Mouse (Mus musculus): ENCODE measurements around the gene Bok. TPM values are rescaled to one million over a fixed set of nuclear protein-coding genes. Genes with fewer than 3 reads are reported as not detected.
A peak's percentile ranks its signal among the peaks of the same experiment; 100 is the strongest.

The Bok gene
- polyA plus RNA-seq, 1 experiment from 2014 or later = 104 TPM

DNA sequence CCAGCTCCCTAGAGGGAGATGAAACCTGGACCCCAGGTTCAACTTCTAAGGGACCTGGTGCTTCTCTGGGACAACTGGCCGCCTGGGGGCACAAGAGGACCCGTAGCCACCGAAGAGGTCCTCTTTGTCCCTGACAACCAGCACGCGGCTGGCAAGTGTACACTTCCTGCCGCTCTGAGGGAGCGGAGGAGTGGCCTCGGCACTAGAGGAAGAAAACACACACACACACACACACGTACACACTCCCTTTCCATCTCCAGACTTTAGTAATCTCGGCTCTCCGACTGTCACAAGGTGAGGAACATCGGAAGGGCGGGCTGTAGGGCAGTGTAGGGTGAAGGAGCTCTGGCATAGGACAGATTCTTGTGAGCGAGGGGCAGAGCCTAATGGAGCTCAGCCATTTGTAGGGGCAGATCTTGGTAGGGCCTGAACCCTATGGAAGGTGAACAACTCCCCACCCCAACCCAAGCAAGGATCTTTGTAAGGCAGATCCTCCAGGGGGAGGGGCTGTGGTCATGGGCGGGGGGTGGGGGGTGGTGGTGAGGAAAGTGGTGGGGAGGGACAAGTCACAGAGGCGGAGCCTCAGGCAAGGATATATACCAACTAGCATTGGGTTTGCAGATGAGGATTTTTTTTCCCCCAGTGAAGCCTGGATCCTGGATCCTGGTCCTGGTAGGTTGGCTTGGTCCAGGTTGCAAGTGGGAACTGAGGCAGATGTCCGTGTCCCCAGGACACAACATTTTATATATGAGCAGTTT lies 16.5 kb upstream of the Bok start:
- Histone ChIP-seq H3K9ac (peak overlapping the region; percentile 35), H3K4me3 (peak overlapping the region; percentile 35), H3K27me3 (replicated peaks) (no peaks in the 10 kb centered on the region), H3K36me3 (replicated peaks) (no peaks in the 10 kb centered on the region), H3K4me1 (0 out of 2 replicates have a peak, but pooled peaks cover 5% of the 10 kb centered on the region), H3K27ac (peak overlapping the region; percentile 66), H3K4me2 (peak overlapping the region; percentile 53), H3K9me3 (no peaks in the 10 kb centered on the region)
- peak; percentile 87 for ATAC-seq (replicated peaks)
- 7% methylated on average over 17 of the region's 17 CpGs for WGBS

DNA sequence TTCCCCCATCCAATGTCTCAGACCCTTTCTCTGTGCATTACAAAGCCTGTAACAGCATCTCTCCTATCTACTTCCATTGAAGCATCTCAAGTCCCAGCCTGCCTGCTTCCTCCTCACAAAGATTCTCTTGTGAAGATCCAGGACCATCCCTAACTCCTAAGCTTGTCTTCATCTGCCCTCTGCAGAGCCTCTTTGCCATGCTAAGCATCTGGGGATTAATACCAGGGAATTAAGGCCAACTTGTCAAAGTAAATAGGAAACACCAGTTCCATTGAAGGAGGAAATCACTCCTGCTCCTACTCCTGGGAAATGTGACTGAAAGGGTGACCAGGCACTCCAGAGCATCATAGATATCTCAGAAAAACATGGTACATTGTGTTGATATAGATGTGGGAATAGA lies 15.5 kb upstream of the Bok start:
- H3K4me1 ChIP-seq = 0 out of 2 replicates have a peak, but pooled peaks cover 5% of the 10 kb centered on the region
- H3K9ac ChIP-seq = no peak overlapping the region
- no peak overlapping the region for H3K27ac ChIP-seq
- ATAC-seq (replicated peaks) = no peak
- no peaks in the 10 kb centered on the region for H3K27me3 ChIP-seq (replicated peaks)
- no peak overlapping the region for H3K4me2 ChIP-seq
- H3K4me3 ChIP-seq = no peak overlapping the region
- no peaks in the 10 kb centered on the region for H3K9me3 ChIP-seq
- H3K36me3 ChIP-seq (replicated peaks) = no peaks in the 10 kb centered on the region

DNA sequence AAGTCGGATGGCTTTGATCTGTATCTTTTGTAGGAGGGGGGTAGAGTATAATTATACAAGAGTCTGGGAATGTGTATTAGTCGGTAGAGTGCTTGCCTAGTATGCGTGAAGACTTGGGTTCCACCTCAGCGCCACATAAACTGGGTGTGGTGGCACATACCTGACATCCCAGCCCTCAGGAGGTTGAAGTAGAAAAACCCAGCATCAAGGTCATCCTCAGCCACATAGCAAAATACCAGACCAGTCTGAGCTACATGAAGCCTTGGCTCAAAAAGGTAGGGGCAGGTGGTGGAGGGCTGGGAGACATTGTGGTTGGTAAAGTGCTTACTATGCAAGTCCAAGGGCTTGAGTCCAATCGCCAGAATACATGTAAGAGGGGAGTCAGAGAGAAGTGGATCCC lies 12.8 kb upstream of the Bok start:
- H3K4me3 ChIP-seq = no peak overlapping the region
- no peaks in the 10 kb centered on the region for H3K36me3 ChIP-seq (replicated peaks)
- H3K27me3 ChIP-seq (replicated peaks) = no peaks in the 10 kb centered on the region
- no peak overlapping the region for H3K27ac ChIP-seq
- H3K4me2 ChIP-seq = no peak overlapping the region
- 0 out of 2 replicates have a peak, but pooled peaks cover 5% of the 10 kb centered on the region for H3K4me1 ChIP-seq
- no peaks in the 10 kb centered on the region for H3K9me3 ChIP-seq
- no peak overlapping the region for H3K9ac ChIP-seq
- 89% methylated on average over 5 of the region's 5 CpGs for WGBS
- no peak for ATAC-seq (replicated peaks)

DNA sequence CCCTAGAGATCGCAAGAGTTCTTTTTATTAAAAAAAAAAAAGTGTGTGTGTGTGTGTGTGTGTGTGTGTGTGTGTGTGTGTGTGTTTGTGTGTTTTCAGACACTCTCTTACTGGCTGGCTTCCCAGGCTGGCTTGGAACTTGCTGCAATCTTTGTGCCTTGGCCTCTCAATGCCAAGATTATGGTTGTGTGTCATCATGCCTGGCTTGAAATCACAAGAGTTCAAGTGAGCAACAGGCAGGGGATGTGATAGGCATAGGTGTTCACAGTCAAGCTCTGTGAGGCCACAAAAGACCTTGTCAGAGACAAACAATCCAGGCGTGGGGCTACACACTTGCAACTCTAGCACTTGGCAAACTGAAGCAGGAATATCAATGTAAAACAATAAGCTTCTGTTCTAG lies 7.1 kb upstream of the Bok start:
- no peaks in the 10 kb centered on the region for H3K4me1 ChIP-seq
- H3K36me3 ChIP-seq (replicated peaks) = no peaks in the 10 kb centered on the region
- no peak overlapping the region for H3K4me2 ChIP-seq
- no peak overlapping the region for H3K27ac ChIP-seq
- H3K9ac ChIP-seq = no peak overlapping the region
- 81% methylated on average over 2 of the region's 2 CpGs for WGBS
- H3K27me3 ChIP-seq (replicated peaks) = no peaks in the 10 kb centered on the region
- no peak for ATAC-seq (replicated peaks)
- no peaks in the 10 kb centered on the region for H3K9me3 ChIP-seq
- H3K4me3 ChIP-seq = no peak overlapping the region

DNA sequence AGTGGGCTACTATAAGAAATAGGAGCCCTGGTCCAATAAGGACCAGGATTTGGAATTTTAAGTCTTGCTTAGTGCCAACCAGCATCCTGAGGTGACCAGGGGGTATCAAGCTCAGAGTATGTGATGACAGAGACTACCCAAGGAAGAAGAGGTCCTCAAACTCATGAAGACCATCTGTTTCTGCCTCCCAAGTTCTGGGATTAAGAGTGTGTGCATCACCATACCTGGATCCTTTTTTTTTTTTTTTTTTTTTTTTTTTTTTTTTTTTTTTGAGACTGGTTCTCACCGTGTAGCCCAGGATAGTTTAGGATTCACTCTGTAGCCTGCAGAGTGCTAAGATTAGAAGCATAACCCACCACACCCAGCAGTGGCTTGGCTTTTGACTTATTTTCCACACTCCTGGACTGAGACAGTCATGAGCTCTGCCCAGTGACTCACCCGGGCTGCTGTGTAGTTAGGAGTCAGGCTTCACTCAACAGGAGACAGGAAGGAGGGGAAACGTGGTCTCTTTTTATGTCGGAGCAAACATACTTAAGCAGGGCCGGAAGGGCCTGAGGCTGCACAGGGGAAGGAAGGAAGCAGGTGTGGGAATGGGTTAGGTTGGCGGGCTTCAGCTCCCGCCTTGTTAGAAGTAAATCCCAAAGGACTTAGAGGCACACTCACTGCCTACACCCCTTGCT lies 5.4 kb upstream of the Bok start:
- 79% methylated on average over 7 of the region's 7 CpGs for WGBS
- ATAC-seq (replicated peaks) = no peak

DNA sequence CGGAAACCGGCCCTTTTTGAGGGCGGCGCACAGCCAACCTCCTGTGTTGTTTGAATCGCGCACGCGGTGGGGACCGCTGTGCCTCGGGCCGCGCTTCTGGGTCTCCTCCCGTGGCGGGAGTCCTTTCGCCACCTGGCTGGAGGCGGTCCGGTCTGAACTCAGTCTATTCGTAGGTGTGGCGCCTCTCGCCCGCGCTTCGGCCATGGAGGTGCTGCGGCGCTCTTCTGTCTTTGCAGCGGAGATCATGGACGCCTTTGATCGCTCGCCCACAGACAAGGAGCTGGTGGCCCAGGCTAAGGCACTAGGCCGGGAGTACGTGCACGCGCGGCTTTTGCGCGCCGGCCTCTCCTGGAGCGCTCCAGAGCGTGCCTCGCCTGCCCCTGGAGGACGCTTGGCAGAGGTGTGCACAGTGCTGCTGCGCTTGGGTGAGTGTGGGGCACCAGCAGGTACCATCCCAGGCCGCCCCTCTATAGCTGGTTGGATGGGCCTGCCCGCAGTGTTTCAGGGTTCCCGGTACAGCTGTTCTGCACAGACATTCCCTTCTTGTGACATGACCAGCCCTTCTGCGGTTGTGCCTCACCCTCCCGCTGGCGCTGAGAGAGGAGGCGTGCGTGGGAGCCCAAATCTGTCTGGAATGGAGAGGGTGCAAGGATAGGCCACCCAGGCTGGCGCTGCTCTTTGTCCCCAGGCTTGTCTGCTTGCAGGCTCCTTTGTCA lies 943 bp downstream of the Bok start:
- Histone ChIP-seq H3K27me3 (replicated peaks) (0 out of 2 replicates have a peak, but pooled peaks cover 3% of the 10 kb centered on the region), H3K9ac (peak overlapping the region; percentile 52), H3K27ac (peak overlapping the region; percentile 77), H3K4me1 (peaks cover 21% of the 10 kb centered on the region), H3K9me3 (no peaks in the 10 kb centered on the region), H3K36me3 (replicated peaks) (no peaks in the 10 kb centered on the region), H3K4me2 (peak overlapping the region; percentile 64), H3K4me3 (peak overlapping the region; percentile 67)
- ATAC-seq (replicated peaks) = peak; percentile 94
- WGBS = 2% methylated on average over 51 of the region's 51 CpGs

More for the DNA sequence above, 5.4 kb upstream of the Bok start:
- Histone ChIP-seq H3K4me2 (no peak overlapping the region), H3K36me3 (replicated peaks) (no peaks in the 10 kb centered on the region), H3K27me3 (replicated peaks) (0 out of 2 replicates have a peak, but pooled peaks cover 3% of the 10 kb centered on the region), H3K4me3 (no peak overlapping the region), H3K27ac (no peak overlapping the region), H3K9me3 (no peaks in the 10 kb centered on the region), H3K4me1 (no peaks in the 10 kb centered on the region; the same call in 1 of the 2 replicates), H3K9ac (no peak overlapping the region)

DNA sequence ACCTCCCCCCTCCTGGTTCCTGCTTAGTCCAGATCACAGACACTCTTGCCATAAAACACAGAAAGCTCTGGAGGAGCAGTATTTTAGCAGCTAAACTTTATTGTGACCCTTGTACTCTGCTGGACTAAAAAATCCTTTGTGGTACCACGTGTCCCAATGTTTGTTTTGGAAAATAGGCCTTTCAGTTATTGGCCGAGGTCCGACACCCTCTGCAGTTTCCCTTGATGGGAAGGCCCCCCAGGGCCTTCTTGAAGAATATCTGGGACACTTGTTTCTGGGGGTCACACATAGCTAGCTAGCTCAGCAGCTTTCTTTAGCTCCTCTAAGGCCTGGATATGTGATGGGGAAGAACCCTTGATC lies 1.5 kb downstream of the Bok start:
- H3K4me2 ChIP-seq = peak overlapping the region; percentile 64
- ATAC-seq (replicated peaks) = no peak
- WGBS = 35% methylated on average over 3 of the region's 3 CpGs
- H3K9me3 ChIP-seq = no peaks in the 10 kb centered on the region
- H3K27me3 ChIP-seq (replicated peaks) = 0 out of 2 replicates have a peak, but pooled peaks cover 3% of the 10 kb centered on the region
- H3K4me1 ChIP-seq = peaks cover 21% of the 10 kb centered on the region
- peak overlapping the region; percentile 77 for H3K27ac ChIP-seq
- peak overlapping the region; percentile 67 for H3K4me3 ChIP-seq
- no peaks in the 10 kb centered on the region for H3K36me3 ChIP-seq (replicated peaks)
- peak overlapping the region; percentile 52 for H3K9ac ChIP-seq

DNA sequence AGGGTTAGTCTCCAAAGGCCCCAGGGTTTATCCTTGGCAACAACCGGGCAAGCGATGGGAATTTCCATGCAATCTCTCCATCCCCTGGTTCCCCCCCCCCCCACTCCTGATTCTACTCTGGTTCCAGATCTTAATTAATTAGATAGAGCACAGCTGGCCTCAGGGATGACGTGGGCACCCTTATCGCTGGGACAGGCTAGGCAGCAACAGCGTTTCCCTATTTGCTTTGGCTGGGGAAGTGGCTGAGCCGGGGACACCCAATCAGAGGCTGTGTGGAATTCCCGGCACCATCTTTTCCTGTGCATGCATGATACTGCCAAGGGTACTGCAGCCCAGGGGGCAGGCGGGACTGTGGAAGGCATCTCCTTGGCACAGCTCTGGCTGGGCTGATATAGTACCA lies 2.7 kb downstream of the Bok start:
- no peak overlapping the region for H3K27ac ChIP-seq
- no peak overlapping the region for H3K9ac ChIP-seq
- H3K27me3 ChIP-seq (replicated peaks) = 0 out of 2 replicates have a peak, but pooled peaks cover 3% of the 10 kb centered on the region
- no peak for ATAC-seq (replicated peaks)
- peak overlapping the region; percentile 64 for H3K4me2 ChIP-seq
- H3K9me3 ChIP-seq = no peaks in the 10 kb centered on the region
- WGBS = 72% methylated on average over 8 of the region's 8 CpGs
- H3K4me3 ChIP-seq = no peak overlapping the region
- peaks cover 21% of the 10 kb centered on the region for H3K4me1 ChIP-seq
- H3K36me3 ChIP-seq (replicated peaks) = no peaks in the 10 kb centered on the region

DNA sequence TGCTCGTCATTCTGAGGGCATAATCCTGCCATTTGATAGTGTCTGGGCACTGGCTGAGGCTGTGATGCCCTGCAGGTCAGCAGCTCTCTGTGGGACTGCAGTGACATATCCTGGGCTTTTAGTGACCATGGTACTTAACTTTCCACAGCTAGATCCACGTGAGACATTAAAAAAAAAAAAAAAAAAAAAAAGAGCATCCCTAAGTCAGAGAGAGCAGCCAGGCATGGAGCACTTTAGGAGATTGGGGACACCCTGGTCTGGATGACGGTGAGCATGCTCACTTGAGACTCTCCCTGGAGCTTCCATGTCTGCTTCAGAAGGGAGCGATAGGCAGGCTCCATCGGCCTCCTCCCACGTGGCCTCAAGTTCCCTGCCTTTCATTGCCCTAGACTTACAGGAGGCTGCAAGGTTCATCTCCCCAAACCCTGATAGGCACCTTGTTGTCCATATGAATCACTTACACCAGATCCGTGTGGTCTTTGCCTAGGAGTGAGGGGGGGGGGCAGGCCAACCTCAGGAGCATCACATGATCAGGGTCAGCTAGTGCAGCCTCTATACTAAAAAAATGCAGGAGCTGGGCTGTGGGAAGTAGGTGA lies 4.5 kb downstream of the Bok start:
- WGBS = 85% methylated on average over 7 of the region's 7 CpGs
- Histone ChIP-seq H3K27ac (no peak overlapping the region), H3K9ac (no peak overlapping the region), H3K27me3 (replicated peaks) (no peaks in the 10 kb centered on the region), H3K4me3 (no peak overlapping the region), H3K9me3 (no peaks in the 10 kb centered on the region), H3K4me2 (no peak overlapping the region), H3K36me3 (replicated peaks) (0 out of 2 replicates have a peak, but pooled peaks cover 2% of the 10 kb centered on the region), H3K4me1 (peaks cover 21% of the 10 kb centered on the region)
- ATAC-seq (replicated peaks) = no peak

DNA sequence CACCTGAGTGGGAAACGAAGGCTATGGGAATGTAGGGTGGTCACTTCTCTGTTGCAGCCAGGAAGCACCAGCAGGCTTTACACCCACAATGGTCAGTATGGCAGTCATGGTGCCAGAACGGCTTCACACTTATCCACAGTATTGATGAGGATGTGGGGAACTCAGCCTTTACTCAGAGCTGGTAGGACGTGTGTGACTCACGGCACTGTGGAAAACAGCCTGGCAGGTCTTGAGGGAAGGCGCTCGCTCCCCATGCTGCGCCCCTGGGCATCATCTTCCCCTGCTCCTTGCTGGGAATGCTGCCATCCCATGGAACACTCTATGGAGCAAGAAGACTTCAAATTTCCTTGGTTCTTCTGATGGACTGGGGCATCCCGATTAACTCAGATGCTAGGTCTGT lies 5.6 kb downstream of the Bok start:
- WGBS = 95% methylated on average over 8 of the region's 8 CpGs
- Histone ChIP-seq H3K9me3 (no peaks in the 10 kb centered on the region), H3K27me3 (replicated peaks) (no peaks in the 10 kb centered on the region), H3K27ac (no peak overlapping the region), H3K4me2 (no peak overlapping the region), H3K4me1 (peaks cover 17% of the 10 kb centered on the region), H3K36me3 (replicated peaks) (0 out of 2 replicates have a peak, but pooled peaks cover 3% of the 10 kb centered on the region), H3K4me3 (no peak overlapping the region), H3K9ac (no peak overlapping the region)
- ATAC-seq (replicated peaks) = no peak

DNA sequence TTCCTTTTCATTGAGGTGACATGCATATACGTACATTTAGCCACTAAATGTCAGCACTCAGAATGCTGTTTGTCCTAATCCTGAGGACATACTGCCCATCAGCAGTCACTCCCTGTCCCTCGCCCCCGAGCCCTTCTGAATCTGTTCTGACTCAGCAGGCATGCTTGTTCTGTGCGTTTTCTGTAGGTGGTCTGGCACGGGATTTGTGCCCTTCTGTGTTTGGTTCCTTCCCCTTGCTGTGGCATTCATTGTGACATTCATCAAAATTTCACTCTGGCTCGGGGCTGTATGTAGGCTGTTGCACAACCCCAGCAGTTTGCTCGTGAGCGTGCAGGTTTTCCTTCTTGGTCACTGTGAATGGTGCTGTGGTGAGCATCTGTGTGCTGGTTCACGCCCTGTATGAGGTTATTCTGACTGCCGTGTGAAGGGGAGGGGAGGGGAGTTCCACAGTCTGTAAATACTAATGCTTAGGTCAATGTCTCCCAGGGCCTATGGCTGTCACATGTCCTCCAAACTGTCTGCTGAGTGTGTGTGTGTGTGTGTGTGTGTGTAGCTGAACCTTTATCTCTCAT lies 6.4 kb downstream of the Bok start:
- no peak overlapping the region for H3K4me3 ChIP-seq
- no peak overlapping the region for H3K27ac ChIP-seq
- H3K4me2 ChIP-seq = no peak overlapping the region
- H3K36me3 ChIP-seq (replicated peaks) = 0 out of 2 replicates have a peak, but pooled peaks cover 3% of the 10 kb centered on the region
- ATAC-seq (replicated peaks) = no peak
- H3K9ac ChIP-seq = no peak overlapping the region
- no peaks in the 10 kb centered on the region for H3K27me3 ChIP-seq (replicated peaks)
- 74% methylated on average over 10 of the region's 10 CpGs for WGBS
- peaks cover 11% of the 10 kb centered on the region for H3K4me1 ChIP-seq
- H3K9me3 ChIP-seq = no peaks in the 10 kb centered on the region

DNA sequence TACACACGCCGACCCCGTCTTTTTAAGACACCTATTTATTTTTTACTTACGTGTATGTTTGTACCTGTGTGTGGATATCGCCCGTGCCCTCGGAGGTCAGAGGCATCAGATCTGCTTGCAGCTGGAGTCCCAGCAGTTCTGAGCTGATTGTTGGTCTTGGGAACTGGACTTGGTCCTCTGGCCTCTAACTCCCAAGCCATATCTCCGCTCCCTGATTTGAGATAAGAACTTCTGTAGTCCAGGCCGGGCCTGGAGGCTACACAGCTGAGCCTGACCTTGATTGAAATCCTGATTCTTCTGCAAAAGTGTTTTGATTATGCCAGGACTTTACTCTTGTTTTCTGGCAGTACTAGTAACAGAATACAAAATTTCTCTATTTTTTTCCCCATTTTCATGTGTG lies 7.3 kb downstream of the Bok start:
- no peak overlapping the region for H3K4me2 ChIP-seq
- 96% methylated on average over 9 of the region's 9 CpGs for WGBS
- H3K27ac ChIP-seq = no peak overlapping the region

More for the DNA sequence above, 7.3 kb downstream of the Bok start:
- Histone ChIP-seq H3K36me3 (replicated peaks) (0 out of 2 replicates have a peak, but pooled peaks cover 3% of the 10 kb centered on the region), H3K4me3 (no peak overlapping the region), H3K4me1 (peaks cover 4% of the 10 kb centered on the region), H3K27me3 (replicated peaks) (no peaks in the 10 kb centered on the region), H3K9ac (no peak overlapping the region), H3K9me3 (no peaks in the 10 kb centered on the region)
- no peak for ATAC-seq (replicated peaks)

Measured in midbrain, embryonic 15.5 days (tissue).